Mouse (Mus musculus) forelimb bud, embryonic 11.5 days (tissue): ENCODE data around the gene Kif3a.

ENCODE experiments used
- DNase-seq: peaks from one replicate; pipeline ENCODE4 v3.0.0-alpha.2; 2012; ENCODE audit warnings: low read depth, low spot score

Gene Kif3a

DNA sequence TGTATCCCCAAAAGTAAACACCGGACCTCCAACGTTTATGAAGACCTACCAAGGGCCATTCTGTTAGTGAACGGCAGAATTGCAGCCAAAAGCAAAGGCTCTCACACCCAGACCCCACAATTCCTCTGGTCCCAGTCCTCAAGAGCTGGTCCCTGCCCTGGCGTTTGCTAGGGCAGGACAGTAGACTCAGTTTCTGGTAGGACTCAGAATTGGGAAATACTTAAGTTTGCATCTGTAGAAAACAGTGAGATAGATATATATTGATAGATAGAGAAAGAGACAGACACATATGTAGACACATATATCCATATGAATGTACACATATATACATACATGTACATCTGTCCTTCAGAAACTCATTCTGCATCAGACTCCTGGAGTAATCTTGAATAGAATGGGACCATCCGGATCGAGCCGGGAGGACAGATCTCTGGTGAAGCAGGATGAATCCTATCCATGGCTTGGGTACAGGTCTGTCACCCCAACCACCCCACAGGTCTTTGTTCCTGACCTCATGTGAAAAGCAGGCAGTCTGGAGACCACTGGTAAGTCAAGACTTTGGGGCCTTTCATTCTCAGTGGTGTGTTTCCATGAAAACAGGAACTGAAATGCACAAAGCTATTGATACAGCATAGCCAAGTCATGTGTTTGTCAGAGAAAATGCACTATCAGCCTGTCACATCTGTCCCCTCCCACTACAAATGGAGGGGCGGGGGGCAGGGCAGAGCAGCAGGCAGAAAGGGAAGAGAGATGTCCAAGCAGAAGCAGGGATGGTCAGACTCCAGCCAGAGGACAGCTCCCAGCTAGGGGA lies 49.8 kb downstream of the Kif3a start:
- no peak for DNase-seq

- no peak for DNase-seq
These were observed 50.5 kb downstream of the Kif3a start for GRCm38 (mm10) chr11:53617562-53618109.

DNA sequence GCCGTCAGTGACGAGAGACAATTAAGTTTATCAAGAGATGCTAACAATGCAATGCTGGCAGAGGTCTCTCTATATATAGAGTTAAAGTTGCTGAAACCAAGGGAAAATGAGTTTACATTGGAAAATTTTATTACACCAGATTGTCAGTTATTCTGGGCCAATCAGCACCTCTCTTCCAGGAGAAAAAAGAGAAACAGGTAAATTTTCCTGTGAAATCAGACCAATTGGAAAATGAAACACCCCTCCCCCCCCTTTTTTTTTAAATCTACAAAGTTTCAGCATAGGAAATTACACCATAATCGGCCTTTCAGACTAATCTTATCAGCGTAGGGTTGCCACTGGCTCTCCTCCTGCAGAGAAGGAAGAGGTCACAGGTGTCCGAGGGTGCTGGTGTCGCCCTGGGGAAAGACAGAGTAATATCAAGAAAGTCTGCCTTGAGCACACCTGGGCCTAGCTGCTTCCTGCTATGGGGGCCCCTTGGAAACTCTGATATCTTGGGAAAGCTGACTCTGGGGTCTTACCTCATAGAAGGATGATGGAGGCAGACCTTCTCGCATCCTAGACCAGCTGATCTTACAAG lies 51.5 kb downstream of the Kif3a start, which contains the start of gene Il4:
TSS of gene Il4 (minus strand) at position 51 of the 580 bp plus-strand sequence.
- no peak for DNase-seq

DNA sequence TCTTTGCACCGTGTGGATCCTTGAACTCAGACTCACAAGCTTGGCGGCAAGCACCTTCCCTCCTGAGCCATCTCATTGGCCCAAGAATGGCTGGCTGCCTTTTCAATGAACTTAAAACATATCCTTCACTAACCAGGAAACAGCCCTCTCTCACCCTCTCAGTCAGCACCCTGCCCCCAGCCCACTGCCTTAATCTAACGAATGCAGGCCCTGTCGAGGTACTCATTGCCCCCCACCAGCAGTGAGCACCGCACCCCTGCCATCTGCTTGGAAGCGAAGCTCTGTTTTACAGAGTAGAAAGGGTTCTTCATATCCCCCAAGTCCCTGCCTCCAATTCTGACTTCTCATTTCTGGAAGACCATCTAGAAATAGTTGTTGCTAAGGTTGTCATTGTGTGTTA lies 52.2 kb downstream of the Kif3a start:
- no peak for DNase-seq

DNA sequence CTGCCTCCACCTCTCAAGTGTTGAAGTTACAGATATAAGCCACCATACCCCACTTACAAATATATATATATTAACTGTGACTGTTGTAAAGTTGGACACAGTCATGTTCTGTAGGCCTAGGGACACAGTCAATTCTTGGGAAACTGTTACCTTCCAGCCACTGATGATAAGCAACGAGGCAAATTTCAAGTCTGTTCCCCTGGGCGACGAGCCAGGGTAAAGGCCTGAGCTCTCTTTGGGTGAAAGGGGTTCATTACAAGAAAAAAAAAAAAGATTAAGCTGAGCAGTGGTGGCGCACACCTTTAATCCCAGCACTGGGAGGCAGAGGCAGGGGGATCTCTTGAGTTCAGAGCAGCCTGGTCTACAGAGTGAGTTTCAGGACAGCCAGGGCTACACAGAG lies 52.9 kb downstream of the Kif3a start:
- DNase-seq = no peak

GRCm38 (mm10) chr11:53621582-53622439 lies 54.6 kb downstream of the Kif3a start:
- DNase-seq = no peak

GRCm38 (mm10) chr11:53622440-53622806 lies 55.2 kb downstream of the Kif3a start:
- DNase-seq = no peak

DNA sequence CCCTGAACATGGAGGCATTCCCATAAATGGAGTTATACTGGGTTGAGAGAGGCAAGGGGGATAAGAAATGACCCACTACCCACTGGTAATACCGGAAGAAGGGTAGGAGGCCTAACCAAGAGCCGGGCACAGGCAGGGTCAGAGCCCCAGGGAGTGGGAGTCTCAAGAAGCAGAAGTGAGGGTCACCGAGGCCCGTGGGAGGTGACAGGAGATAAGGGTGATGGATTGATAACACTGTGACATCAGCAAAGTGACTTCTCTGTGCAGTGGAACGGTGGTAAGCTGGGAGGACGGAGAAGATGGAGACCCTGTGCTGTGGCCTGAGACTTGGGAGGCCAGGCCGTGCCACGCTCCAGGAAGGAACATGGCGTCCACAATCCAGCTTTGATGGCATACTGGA lies 56.4 kb downstream of the Kif3a start:
- DNase-seq = no peak

GRCm38 (mm10) chr11:53624124-53624523 lies 56.9 kb downstream of the Kif3a start:
- DNase-seq = no peak

- no peak for DNase-seq
These were observed 59.7 kb downstream of the Kif3a start for GRCm38 (mm10) chr11:53626802-53627373.

DNA sequence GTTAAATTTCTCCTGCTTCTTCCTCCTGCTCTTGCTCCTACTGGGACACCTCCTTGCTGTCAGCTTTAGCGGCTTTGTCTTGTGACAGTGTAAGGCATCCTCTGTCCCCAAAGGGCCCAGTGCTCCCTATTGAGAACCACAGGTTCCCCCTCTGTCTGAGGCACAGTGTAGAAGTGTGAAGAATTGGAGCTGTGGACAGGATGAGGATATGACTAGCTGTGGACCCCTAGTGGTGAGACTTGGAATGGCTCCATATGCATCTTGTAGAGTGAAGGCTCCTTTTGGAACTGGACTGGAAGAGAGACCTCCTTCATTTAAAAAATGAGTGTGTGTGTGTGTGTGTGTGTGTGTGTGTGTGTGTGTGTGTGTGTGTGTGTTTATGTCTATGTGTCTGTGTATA lies 60.7 kb downstream of the Kif3a start:
- peak; percentile 88 for DNase-seq

GRCm38 (mm10) chr11:53632122-53632733 lies 65.0 kb downstream of the Kif3a start:
- no peak for DNase-seq

GRCm38 (mm10) chr11:53633644-53634043 lies 66.5 kb downstream of the Kif3a start:
- DNase-seq = no peak

- DNase-seq = no peak
These were observed 67.4 kb downstream of the Kif3a start, which contains the start of gene Il13 for GRCm38 (mm10) chr11:53634556-53634955. Il13 (minus strand) TSS chr11:53634702.

GRCm38 (mm10) chr11:53635590-53636182 lies 68.5 kb downstream of the Kif3a start:
- no peak for DNase-seq

DNA sequence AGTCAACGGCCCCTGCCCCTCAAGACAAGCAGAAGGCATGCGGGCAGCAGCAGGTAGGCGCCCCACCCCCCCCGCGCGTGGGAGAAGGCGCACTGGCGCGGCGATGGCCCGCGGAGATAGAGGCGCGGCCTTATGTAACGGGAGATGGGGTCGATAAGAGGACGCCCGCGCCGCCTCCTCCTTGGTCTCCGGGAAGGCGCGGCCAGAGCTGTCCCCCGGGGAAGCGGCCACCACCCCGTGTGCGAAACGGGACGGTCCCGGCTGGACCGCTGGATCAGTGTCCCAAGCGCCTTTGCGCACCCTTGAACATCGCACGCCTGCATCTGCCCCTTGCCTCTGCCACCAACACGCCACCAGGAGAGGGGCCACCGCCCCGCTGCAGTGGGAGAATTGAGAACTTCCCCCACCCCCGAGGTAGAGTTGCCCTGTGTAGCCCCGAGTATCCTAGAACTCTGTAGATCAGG lies 69.0 kb downstream of the Kif3a start:
- no peak for DNase-seq

GRCm38 (mm10) chr11:53637046-53637802 lies 70.0 kb downstream of the Kif3a start:
- peak; percentile 86 for DNase-seq

- DNase-seq = no peak
These were observed 70.7 kb downstream of the Kif3a start for GRCm38 (mm10) chr11:53637803-53638260.

- DNase-seq = no peak
These were observed 75.6 kb downstream of the Kif3a start for GRCm38 (mm10) chr11:53642744-53643279.
